Mouse (Mus musculus) liver, embryonic 13.5 days (tissue): ENCODE results near the gene Sh2d5. TPM values are rescaled to one million over a fixed set of nuclear protein-coding genes. Genes with fewer than 3 reads are reported as not detected.

Experiments used
- ATAC-seq: fragments of 200-750 bp; cut with Nextera tagmentation; 2 replicates; pipeline ENCODE4 v1.8.0; 2017; ENCODE audit warnings: low read depth, mild to moderate bottlenecking, moderate number of reproducible peaks, moderate library complexity
- DNase-seq: peaks from one replicate; pipeline ENCODE4 v3.0.0; 2022
- H3K27ac ChIP-seq: fragments of 300-500 bp; sonication (generic); 2 replicates; pipeline ENCODE4 v1.5.1; 2015; ENCODE audit warnings: moderate library complexity, mild to moderate bottlenecking, inconsistent platforms
- H3K27me3 ChIP-seq: fragments of 300-500 bp; sonication (generic); 2 replicates; pipeline ENCODE4 v1.6.1; 2015; ENCODE audit warnings: mild to moderate bottlenecking, inconsistent platforms
- H3K36me3 ChIP-seq: fragments of 300-500 bp; sonication (generic); 2 replicates; pipeline ENCODE4 v1.6.1; 2015; ENCODE audit warnings: mild to moderate bottlenecking, inconsistent platforms
- H3K4me1 ChIP-seq: fragments of 300-500 bp; sonication (generic); replicated peaks from 2 replicates; pipeline ENCODE4 v1.6.1; 2015; ENCODE audit warnings: inconsistent platforms
- H3K4me2 ChIP-seq: fragments of 300-500 bp; sonication (generic); 2 replicates; pipeline ENCODE4 v1.6.1; 2015; ENCODE audit warnings: inconsistent platforms, mild to moderate bottlenecking, moderate library complexity
- H3K4me3 ChIP-seq: fragments of 300-500 bp; sonication (generic); replicated peaks from 2 replicates; pipeline ENCODE4 v1.5.1; 2015; ENCODE audit warnings: mild to moderate bottlenecking, inconsistent platforms
- H3K9ac ChIP-seq: fragments of 300-500 bp; sonication (generic); 2 replicates; pipeline ENCODE4 v1.6.1; 2015; ENCODE audit warnings: mild to moderate bottlenecking, inconsistent platforms
- H3K9me3 ChIP-seq: fragments of 300-500 bp; sonication (generic); replicated peaks from 2 replicates; pipeline ENCODE4 v1.6.1; 2016; ENCODE audit warnings: inconsistent platforms
- WGBS: fragments of 180-500 bp; shearing (Covaris S2); methylation state at CpG from one replicate; pipeline ENCODE4 v1.1.7; 2015; ENCODE audit not compliant: insufficient replicate concordance; 5-methylcytosine and 5-hydroxymethylcytosine counted together
- polyA plus RNA-seq: library from polyadenylated mRNA; unstranded; fragments of >200 nt; fragmentation: Nextera tagmentation; extraction: Ambion mirVana; gene quantifications from 2 replicates; pipeline ENCODE4 v1.2.1, GENCODE M21; 2015

The Sh2d5 gene
- polyA plus RNA-seq, 1 experiment from 2014 or later = 0.65 TPM

GRCm38 (mm10) chr4:138219331-138219730 lies 30.9 kb upstream of the Sh2d5 start:
- ATAC-seq (no peak), DNase-seq (no peak)
- Histone ChIP-seq H3K27ac (peak overlapping the region; percentile 98), H3K4me3 (peak overlapping the region; percentile 98), H3K9me3 (no peaks in the 10 kb centered on the region), H3K27me3 (no peaks in the 10 kb centered on the region), H3K36me3 (peaks cover 37% of the 10 kb centered on the region), H3K4me1 (peaks cover 54% of the 10 kb centered on the region), H3K9ac (peak overlapping the region; percentile 99), H3K4me2 (peak overlapping the region; percentile 86)
- 62% methylated on average over 5 of the region's 5 CpGs for WGBS

GRCm38 (mm10) chr4:138220761-138221160 lies 29.4 kb upstream of the Sh2d5 start:
- no peak for ATAC-seq
- Histone ChIP-seq H3K9me3 (no peaks in the 10 kb centered on the region), H3K4me1 (peaks cover 51% of the 10 kb centered on the region), H3K27me3 (no peaks in the 10 kb centered on the region), H3K4me2 (peak overlapping the region; percentile 86), H3K27ac (peak overlapping the region; percentile 53; the same call in 1 of the 2 replicates), H3K9ac (peak overlapping the region; percentile 99; the same call in 1 of the 2 replicates), H3K36me3 (peaks cover 51% of the 10 kb centered on the region), H3K4me3 (no peak overlapping the region)
- WGBS = 41% methylated on average over 7 of the region's 7 CpGs
- no peak for DNase-seq

- DNase-seq (no peak), ATAC-seq (no peak)
- no peak overlapping the region for H3K9ac ChIP-seq
- no peaks in the 10 kb centered on the region for H3K27me3 ChIP-seq
- H3K9me3 ChIP-seq = no peaks in the 10 kb centered on the region
- H3K4me1 ChIP-seq = peaks cover 46% of the 10 kb centered on the region
- no peak overlapping the region for H3K27ac ChIP-seq
- H3K36me3 ChIP-seq = peaks cover 57% of the 10 kb centered on the region
- H3K4me3 ChIP-seq = no peak overlapping the region
- peak overlapping the region; percentile 86; the same call in 1 of the 2 replicates for H3K4me2 ChIP-seq
- WGBS = 54% methylated on average over 5 of the region's 5 CpGs
These were observed 28.8 kb upstream of the Sh2d5 start for GRCm38 (mm10) chr4:138221406-138221805.

- no peak for DNase-seq
- Histone ChIP-seq H3K9ac (no peak overlapping the region), H3K36me3 (peaks cover 66% of the 10 kb centered on the region), H3K27me3 (no peaks in the 10 kb centered on the region), H3K9me3 (no peaks in the 10 kb centered on the region), H3K4me2 (no peak overlapping the region), H3K27ac (no peak overlapping the region), H3K4me3 (no peak overlapping the region), H3K4me1 (peaks cover 46% of the 10 kb centered on the region)
- ATAC-seq = no peak
- WGBS = 69% methylated on average over 5 of the region's 5 CpGs
These were observed 27.8 kb upstream of the Sh2d5 start for GRCm38 (mm10) chr4:138222396-138222795.

- Histone ChIP-seq H3K9ac (no peak overlapping the region), H3K27me3 (no peaks in the 10 kb centered on the region), H3K4me2 (no peak overlapping the region), H3K4me3 (no peak overlapping the region), H3K36me3 (peaks cover 78% of the 10 kb centered on the region), H3K9me3 (no peaks in the 10 kb centered on the region), H3K4me1 (peaks cover 38% of the 10 kb centered on the region), H3K27ac (no peak overlapping the region)
- ATAC-seq = no peak
- no peak for DNase-seq
- 79% methylated on average over 10 of the region's 10 CpGs for WGBS
These were observed 26.6 kb upstream of the Sh2d5 start for GRCm38 (mm10) chr4:138223623-138224022.

- DNase-seq = no peak
These were observed 3.2 kb upstream of the Sh2d5 start for GRCm38 (mm10) chr4:138246756-138247665.

GRCm38 (mm10) chr4:138251819-138252218 lies 1.6 kb downstream of the Sh2d5 start:
- Histone ChIP-seq H3K4me3 (peak overlapping the region; percentile 19), H3K27me3 (peaks cover 60% of the 10 kb centered on the region), H3K4me1 (peaks cover 33% of the 10 kb centered on the region), H3K36me3 (peaks cover 10% of the 10 kb centered on the region), H3K4me2 (peak overlapping the region; percentile 88), H3K27ac (no peak overlapping the region), H3K9ac (0 out of 2 replicates have a peak overlapping the region, but pooled peaks have one; percentile 26), H3K9me3 (no peaks in the 10 kb centered on the region)
- WGBS = under 1% methylated on average over 14 of the region's 14 CpGs
- no peak for DNase-seq
- ATAC-seq = no peak

More at GRCm38 (mm10) chr4:138246756-138247665, 3.2 kb upstream of the Sh2d5 start:
- Histone ChIP-seq H3K4me3 (no peak overlapping the region), H3K27ac (no peak overlapping the region), H3K4me1 (peaks cover 28% of the 10 kb centered on the region), H3K36me3 (peaks cover 58% of the 10 kb centered on the region), H3K9ac (no peak overlapping the region), H3K27me3 (peaks cover 29% of the 10 kb centered on the region), H3K9me3 (no peaks in the 10 kb centered on the region), H3K4me2 (no peak overlapping the region)
- ATAC-seq = no peak
- 74% methylated on average over 27 of the region's 27 CpGs for WGBS

- Histone ChIP-seq H3K9ac (no peak overlapping the region), H3K4me2 (peak overlapping the region; percentile 88), H3K27me3 (peaks cover 64% of the 10 kb centered on the region), H3K27ac (no peak overlapping the region), H3K4me3 (no peak overlapping the region; the same call in 1 of the 2 replicates), H3K4me1 (peaks cover 33% of the 10 kb centered on the region), H3K9me3 (no peaks in the 10 kb centered on the region), H3K36me3 (peaks cover 6% of the 10 kb centered on the region)
- DNase-seq (no peak), ATAC-seq (no peak)
- 24% methylated on average over 5 of the region's 5 CpGs for WGBS
These were observed 2.0 kb downstream of the Sh2d5 start for GRCm38 (mm10) chr4:138252231-138252630.

- no peak for ATAC-seq
- Histone ChIP-seq H3K9ac (no peak overlapping the region), H3K27ac (no peak overlapping the region), H3K9me3 (no peaks in the 10 kb centered on the region), H3K4me3 (no peak overlapping the region), H3K4me1 (peaks cover 10% of the 10 kb centered on the region), H3K27me3 (peaks cover 46% of the 10 kb centered on the region), H3K36me3 (no peaks in the 10 kb centered on the region), H3K4me2 (no peak overlapping the region)
- no peak for DNase-seq
- 38% methylated on average over 22 of the region's 22 CpGs for whole genome bisulfite sequencing
These were observed 7.0 kb downstream of the Sh2d5 start for GRCm38 (mm10) chr4:138257116-138257687.

- H3K9ac ChIP-seq = no peak overlapping the region
- DNase-seq (no peak), ATAC-seq (no peak)
- H3K36me3 ChIP-seq = no peaks in the 10 kb centered on the region
- H3K4me1 ChIP-seq = peaks cover 16% of the 10 kb centered on the region
- no peak overlapping the region for H3K4me3 ChIP-seq
- no peak overlapping the region for H3K27ac ChIP-seq
- WGBS = 59% methylated on average over 7 of the region's 7 CpGs
- no peak overlapping the region for H3K4me2 ChIP-seq
- no peaks in the 10 kb centered on the region for H3K9me3 ChIP-seq
- H3K27me3 ChIP-seq = peaks cover 45% of the 10 kb centered on the region
These were observed 8.5 kb downstream of the Sh2d5 start for GRCm38 (mm10) chr4:138258663-138259062.

- Histone ChIP-seq H3K36me3 (no peaks in the 10 kb centered on the region), H3K27me3 (peaks cover 48% of the 10 kb centered on the region), H3K9ac (no peak overlapping the region), H3K4me1 (peaks cover 16% of the 10 kb centered on the region), H3K4me3 (no peak overlapping the region), H3K27ac (no peak overlapping the region), H3K9me3 (no peaks in the 10 kb centered on the region), H3K4me2 (no peak overlapping the region)
- ATAC-seq (no peak), DNase-seq (no peak)
- WGBS = 36% methylated on average over 5 of the region's 5 CpGs
These were observed 9.3 kb downstream of the Sh2d5 start for GRCm38 (mm10) chr4:138259482-138259881.
